Mouse (Mus musculus): ENCODE results near the gene Tmem210. TPM values are rescaled to one million over a fixed set of nuclear protein-coding genes. Genes with fewer than 3 reads are reported as not detected.

Tmem210 gene
- total RNA-seq, 2 experiments from 2014 or later, result not detected

- DNase-seq (ENCODE audit: extremely low spot score in 1 of 2, low spot score in 1 of 2), result no peak
Measured at GRCm38 (mm10) chr2:25264286-25264660, 23.7 kb upstream of the Tmem210 start.

GRCm38 (mm10) chr2:25264851-25265250 is 23.1 kb upstream of the Tmem210 start:
- DNase-seq (ENCODE audit: extremely low spot score in 1 of 2, low spot score in 1 of 2), result no peak

DNA sequence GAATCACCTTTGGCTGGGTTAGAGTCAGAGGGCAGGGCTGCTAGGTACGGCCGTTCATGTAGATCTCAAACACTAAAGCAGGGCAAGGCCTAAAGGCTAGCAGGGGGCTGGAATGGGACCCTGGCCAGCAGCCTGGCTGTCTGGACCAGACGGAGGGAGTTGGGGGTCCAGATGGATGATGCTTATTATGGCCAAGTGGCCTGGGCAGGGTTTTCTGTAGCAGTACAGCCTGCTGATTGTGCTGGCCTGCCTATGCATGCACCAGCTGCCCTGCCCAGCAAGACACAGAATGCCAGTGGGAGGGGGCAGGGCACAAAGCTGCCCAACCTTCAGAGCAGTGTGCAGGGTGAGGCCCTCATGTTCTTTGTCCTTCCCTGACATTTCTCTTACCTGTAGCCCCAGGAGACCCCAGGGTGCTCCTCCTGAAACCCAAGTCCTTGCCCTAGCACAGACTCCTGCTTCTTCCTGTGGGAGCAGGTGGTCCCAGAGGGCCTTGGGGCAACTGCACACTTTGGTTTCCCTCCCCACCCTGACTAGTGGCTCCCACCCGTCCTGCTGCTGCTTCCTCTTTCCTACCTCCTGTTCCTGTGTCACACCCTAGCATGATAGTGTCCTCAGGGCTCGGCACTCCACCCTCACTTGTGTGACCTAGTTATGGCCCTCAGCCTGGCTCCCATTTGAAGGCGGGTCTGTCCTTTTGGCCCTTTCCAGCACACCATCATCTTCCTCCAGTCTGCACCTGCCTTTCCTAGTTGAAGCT is 21.9 kb upstream of the Tmem210 start:
- DNase-seq (ENCODE audit: extremely low spot score in 1 of 2, low spot score in 1 of 2), result no peak

- DNase-seq (ENCODE audit: extremely low spot score in 1 of 2, low spot score in 1 of 2), result no peak
Measured at GRCm38 (mm10) chr2:25266720-25267119, 21.2 kb upstream of the Tmem210 start.

DNA sequence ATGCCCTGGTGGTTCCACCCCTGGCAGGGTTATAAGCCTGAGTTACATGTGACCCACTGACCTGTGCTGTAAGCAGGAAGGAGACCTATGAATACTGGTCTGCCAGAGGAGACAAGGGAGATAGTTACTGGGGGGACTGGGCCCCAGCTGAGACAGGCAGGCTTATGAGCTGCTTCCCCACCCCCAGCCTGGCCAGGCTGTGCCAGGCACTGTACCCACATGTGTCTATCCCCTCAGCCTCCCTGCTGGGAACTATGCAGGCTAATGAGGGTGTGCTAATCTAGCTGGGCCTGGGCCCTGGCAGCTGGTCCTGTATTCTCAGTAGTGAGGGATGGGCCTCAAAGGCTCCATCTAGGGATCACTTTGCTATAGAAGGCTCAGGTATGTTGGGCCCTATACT is 20.7 kb upstream of the Tmem210 start:
- DNase-seq (ENCODE audit: extremely low spot score in 1 of 2, low spot score in 1 of 2), result no peak

- DNase-seq (ENCODE audit: extremely low spot score in 1 of 2, low spot score in 1 of 2), result no peak
Measured at GRCm38 (mm10) chr2:25267746-25268309, 20.1 kb upstream of the Tmem210 start.

GRCm38 (mm10) chr2:25271827-25272511 is 16.0 kb upstream of the Tmem210 start, which contains the start of the genes Ssna1 and Anapc2:
Ssna1 (minus strand) TSS chr2:25272438.
Anapc2 (plus strand) TSS chr2:25272478.
- DNase-seq (ENCODE audit: extremely low spot score in 1 of 2, low spot score in 1 of 2), result peak; percentile 96 to 98

- no peak for DNase-seq (ENCODE audit: extremely low spot score in 1 of 2, low spot score in 1 of 2)
Measured at GRCm38 (mm10) chr2:25272515-25272914, 15.4 kb upstream of the Tmem210 start.

- DNase-seq (ENCODE audit: extremely low spot score in 1 of 2, low spot score in 1 of 2), result no peak
Measured at GRCm38 (mm10) chr2:25273010-25273409, 14.9 kb upstream of the Tmem210 start.

DNA sequence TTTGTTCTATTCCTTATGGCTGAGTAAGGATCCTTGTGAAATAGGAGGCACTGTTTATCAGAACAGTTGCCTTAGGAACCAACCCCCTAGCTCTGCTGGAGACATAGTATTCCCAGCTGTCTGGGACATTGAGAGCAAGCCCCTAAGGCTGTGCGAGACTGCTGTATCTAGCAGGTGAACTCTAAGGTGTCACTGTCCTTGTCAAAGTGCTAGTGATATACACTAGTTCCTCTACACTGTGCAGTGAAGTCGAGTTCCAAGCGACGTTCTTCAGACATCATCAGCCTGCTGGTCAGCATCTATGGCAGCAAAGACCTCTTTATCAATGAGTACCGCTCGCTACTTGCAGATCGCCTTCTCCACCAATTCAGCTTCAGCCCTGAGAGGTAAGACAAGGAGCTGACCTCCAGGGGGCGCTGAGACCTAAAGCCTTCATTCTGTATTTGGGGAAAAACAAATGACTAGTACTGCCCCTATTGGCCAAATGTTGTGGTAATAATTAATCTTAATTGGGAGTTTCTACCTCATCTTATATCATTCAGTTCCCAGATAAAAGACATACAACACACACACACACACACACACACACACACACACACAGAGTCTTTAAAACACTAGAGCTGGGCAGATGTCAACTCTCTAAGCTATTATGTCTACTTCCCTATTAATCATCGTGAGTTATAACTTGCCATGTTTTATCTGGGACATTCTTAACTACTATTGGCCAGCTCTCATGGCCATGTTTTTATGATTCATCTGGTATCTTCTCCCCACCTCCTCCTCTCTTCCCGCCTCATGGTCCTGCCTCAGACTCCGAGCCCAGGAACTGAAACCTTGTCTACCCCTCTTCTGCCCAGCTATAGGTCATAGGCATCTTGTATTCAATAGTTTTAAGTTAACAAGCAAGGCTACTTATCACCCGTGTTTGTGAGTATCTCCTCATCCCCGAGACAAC is 8.7 kb upstream of the Tmem210 start:
- peak; percentile 72 to 93 for DNase-seq (ENCODE audit: extremely low spot score in 1 of 2, low spot score in 1 of 2)

GRCm38 (mm10) chr2:25285551-25285950 is 2.4 kb upstream of the Tmem210 start:
- DNase-seq (ENCODE audit: extremely low spot score in 1 of 2, low spot score in 1 of 2), result no peak

DNA sequence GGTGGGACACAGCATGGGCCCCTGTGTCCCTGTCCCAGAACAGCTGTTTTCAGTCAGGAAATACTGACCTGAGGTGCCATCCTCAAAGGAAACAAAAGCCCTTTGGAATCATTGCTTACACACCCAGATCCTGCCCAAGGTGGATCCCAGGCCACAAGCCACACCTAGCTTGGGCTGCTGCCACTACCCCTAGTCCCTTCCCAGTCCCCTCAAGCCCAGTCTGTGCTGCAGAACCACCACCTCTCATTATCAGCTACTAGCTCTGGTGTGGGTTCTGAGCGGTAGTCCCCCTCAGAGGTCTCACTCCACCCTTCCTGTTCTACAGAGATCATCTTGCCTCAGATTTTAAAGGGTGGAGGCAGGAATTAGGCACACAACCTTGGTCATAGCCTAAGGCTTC is 1.6 kb upstream of the Tmem210 start:
- DNase-seq (ENCODE audit: extremely low spot score in 1 of 2, low spot score in 1 of 2), result no peak

- DNase-seq (ENCODE audit: extremely low spot score in 1 of 2, low spot score in 1 of 2), result no peak
Measured at GRCm38 (mm10) chr2:25286837-25287636, 908 bp upstream of the Tmem210 start.

- DNase-seq (ENCODE audit: extremely low spot score in 1 of 2, low spot score in 1 of 2), result no peak
Measured at GRCm38 (mm10) chr2:25288734-25289345, 895 bp downstream of the Tmem210 start.

GRCm38 (mm10) chr2:25289651-25290050 is 1.7 kb downstream of the Tmem210 start, which contains the start of gene Lrrc26:
Lrrc26 (plus strand) TSS chr2:25289915.
- DNase-seq (ENCODE audit: extremely low spot score in 1 of 2, low spot score in 1 of 2), result no peak

GRCm38 (mm10) chr2:25290101-25290815 is 2.3 kb downstream of the Tmem210 start:
- peak; percentile 52 to 70 for DNase-seq (ENCODE audit: extremely low spot score in 1 of 2, low spot score in 1 of 2)

- DNase-seq (ENCODE audit: extremely low spot score in 1 of 2, low spot score in 1 of 2), result peak in 1 of 2 experiments; percentile 53
Measured at GRCm38 (mm10) chr2:25290816-25291130, 2.8 kb downstream of the Tmem210 start.

- DNase-seq (ENCODE audit: extremely low spot score in 1 of 2, low spot score in 1 of 2), result no peak
Measured at GRCm38 (mm10) chr2:25291184-25292053, 3.5 kb downstream of the Tmem210 start.
